Comparison of ENCODE assay signal across 7 mouse cellular contexts in genomic region chr8:94666456-94667308, GRCm38 (mm10). TPM values are rescaled to one million over a fixed set of nuclear protein-coding genes. Genes with fewer than 3 reads are reported as not detected.
A peak's percentile ranks its signal among the peaks of the same experiment; 100 is the strongest.
DNase-seq lines count a peak whose midpoint lies in the region; ATAC-seq lines count a peak whose summit lies in the region.

Gene Arl2bp, plus strand, starts transcription at chr8:94666600.

- no peaks in the 10 kb centered on the region for H3K27me3 ChIP-seq in embryonic facial prominence, embryonic 11.5 days (ENCODE audit: control insufficient read depth, insufficient read depth, low read length)
- no peaks in the 10 kb centered on the region for H3K27me3 ChIP-seq in limb, embryonic 11.5 days (ENCODE audit: control insufficient read depth, insufficient read depth, low read length)
- no peaks in the 10 kb centered on the region for H3K27me3 ChIP-seq in midbrain, embryonic 14.5 days (ENCODE audit: control insufficient read depth, insufficient read depth, low read length)

- peak within 1 kb of the TSS; percentile 77 for H3K4me2 ChIP-seq in embryonic facial prominence, embryonic 11.5 days (ENCODE audit: low read depth, low read length)
- H3K4me2 ChIP-seq in limb, embryonic 11.5 days (ENCODE audit: low read depth, severe bottlenecking) = peak within 1 kb of the TSS; percentile 64
- H3K4me2 ChIP-seq in midbrain, embryonic 14.5 days (ENCODE audit: low read length) = peak within 1 kb of the TSS; percentile 75

- WGBS in embryonic facial prominence, embryonic 11.5 days = under 1% methylated on average over 74 of the region's 74 CpGs
- WGBS in limb, embryonic 11.5 days = under 1% methylated on average over 74 of the region's 74 CpGs
- WGBS in midbrain, embryonic 14.5 days = under 1% methylated on average over 74 of the region's 74 CpGs

- H3K36me3 ChIP-seq in embryonic facial prominence, embryonic 11.5 days (replicated peaks; ENCODE audit: control insufficient read depth, insufficient read depth, low read depth, low read length) = peaks cover 7% of the 10 kb centered on the region
- peaks cover 8% of the 10 kb centered on the region for H3K36me3 ChIP-seq in limb, embryonic 11.5 days (ENCODE audit: control insufficient read depth, insufficient read depth, low read length)
- peaks cover 30% of the 10 kb centered on the region for H3K36me3 ChIP-seq in midbrain, embryonic 14.5 days (ENCODE audit: control insufficient read depth, insufficient read depth, low read length)

- 0 out of 2 replicates have a peak, but pooled peaks cover 2% of the 10 kb centered on the region for H3K4me1 ChIP-seq in embryonic facial prominence, embryonic 11.5 days (ENCODE audit: control insufficient read depth, insufficient read depth, low read length)
- peaks cover 3% of the 10 kb centered on the region; the same call in 1 of the 2 replicates for H3K4me1 ChIP-seq in limb, embryonic 11.5 days (ENCODE audit: control insufficient read depth, insufficient read depth, low read length)
- H3K4me1 ChIP-seq in midbrain, embryonic 14.5 days (ENCODE audit: control insufficient read depth, insufficient read depth, low read length) = peaks cover 14% of the 10 kb centered on the region

- peak within 1 kb of the TSS; percentile 67 for H3K27ac ChIP-seq in embryonic facial prominence, embryonic 11.5 days (replicated peaks; ENCODE audit: low read depth, low read length)
- H3K27ac ChIP-seq in limb, embryonic 11.5 days (replicated peaks; ENCODE audit: low read depth, low read length) = peak within 1 kb of the TSS; percentile 67
- peak within 1 kb of the TSS; percentile 88 for H3K27ac ChIP-seq in midbrain, embryonic 14.5 days (replicated peaks; ENCODE audit: low read depth, low read length)

- no peaks in the 10 kb centered on the region for H3K9me3 ChIP-seq in embryonic facial prominence, embryonic 11.5 days (replicated peaks; ENCODE audit: control insufficient read depth, low read length)
- no peaks in the 10 kb centered on the region for H3K9me3 ChIP-seq in limb, embryonic 11.5 days (ENCODE audit: control insufficient read depth, low read length)
- H3K9me3 ChIP-seq in midbrain, embryonic 14.5 days (ENCODE audit: control insufficient read depth, low read length) = no peaks in the 10 kb centered on the region

- peak within 1 kb of the TSS; percentile 98 for H3K9ac ChIP-seq in embryonic facial prominence, embryonic 11.5 days (replicated peaks; ENCODE audit: low read length)
- peak within 1 kb of the TSS; percentile 96 for H3K9ac ChIP-seq in limb, embryonic 11.5 days (ENCODE audit: low read length)
- peak within 1 kb of the TSS; percentile 97 for H3K9ac ChIP-seq in midbrain, embryonic 14.5 days (replicated peaks; ENCODE audit: low read length)

- peak; percentile 96 for ATAC-seq in embryonic facial prominence, embryonic 11.5 days (replicated peaks; ENCODE audit: insufficient number of reproducible peaks, low FRiP score, low TSS enrichment, low read depth)
- peak; percentile 99 for ATAC-seq in limb, embryonic 11.5 days (ENCODE audit: insufficient number of reproducible peaks, low FRiP score, low TSS enrichment, low read depth)
- ATAC-seq in midbrain, embryonic 14.5 days (ENCODE audit: low FRiP score, low TSS enrichment) = peak; percentile 99

- peak within 1 kb of the TSS; percentile 85 for H3K4me3 ChIP-seq in embryonic facial prominence, embryonic 11.5 days (ENCODE audit: low read depth, low read length)
- H3K4me3 ChIP-seq in limb, embryonic 11.5 days (ENCODE audit: low read depth, low read length) = peak within 1 kb of the TSS; percentile 91
- H3K4me3 ChIP-seq in midbrain, embryonic 14.5 days (replicated peaks; ENCODE audit: low read depth, low read length) = peak within 1 kb of the TSS; percentile 88

- peak; percentile 98 for DNase-seq in adrenal gland, postnatal 14 days
- peak; percentile 97 for DNase-seq in embryonic facial prominence, embryonic 11.5 days (ENCODE audit: low spot score)
- peak; percentile 100 for DNase-seq in heart, adult 11 months
- peak; percentile 94 for DNase-seq in kidney, adult 18-20 months
- peak; percentile 95 for DNase-seq in limb, embryonic 11.5 days (ENCODE audit: low spot score)
- peak; percentile 96 for DNase-seq in midbrain, embryonic 14.5 days
- DNase-seq in spleen, adult 18-20 months = peak; percentile 86 to 92

RNA-seq across cellular contexts. Expression of gene Arl2bp, which starts in this region (rescaled TPM):
- 60.1 and 71.0 TPM in 2 replicates for total RNA-seq in adrenal gland, postnatal 14 days (2021)
- 71.8 and 73.4 TPM in 2 replicates for polyA plus RNA-seq in embryonic facial prominence, embryonic 11.5 days (2014; fragmentation: Nextera tagmentation; extraction: Ambion mirVana)
- 60.6 and 63.7 TPM in 2 replicates for polyA plus RNA-seq in limb, embryonic 11.5 days (2014; fragmentation: Nextera tagmentation; extraction: Ambion mirVana)
- polyA plus RNA-seq in midbrain, embryonic 14.5 days (2014; fragmentation: Nextera tagmentation; extraction: Ambion mirVana) = 83.0 and 99.4 TPM in 2 replicates

Comparison
In these comparisons a context has a peak if more than half of its experiments do, and no peak if none do; other contexts are left out.
1. Peak in every context shown above with its lines: DNase-seq, ATAC-seq, H3K4me3 ChIP-seq and H3K27ac ChIP-seq.